Mouse (Mus musculus): ENCODE results near the gene Rab38.

DNA sequence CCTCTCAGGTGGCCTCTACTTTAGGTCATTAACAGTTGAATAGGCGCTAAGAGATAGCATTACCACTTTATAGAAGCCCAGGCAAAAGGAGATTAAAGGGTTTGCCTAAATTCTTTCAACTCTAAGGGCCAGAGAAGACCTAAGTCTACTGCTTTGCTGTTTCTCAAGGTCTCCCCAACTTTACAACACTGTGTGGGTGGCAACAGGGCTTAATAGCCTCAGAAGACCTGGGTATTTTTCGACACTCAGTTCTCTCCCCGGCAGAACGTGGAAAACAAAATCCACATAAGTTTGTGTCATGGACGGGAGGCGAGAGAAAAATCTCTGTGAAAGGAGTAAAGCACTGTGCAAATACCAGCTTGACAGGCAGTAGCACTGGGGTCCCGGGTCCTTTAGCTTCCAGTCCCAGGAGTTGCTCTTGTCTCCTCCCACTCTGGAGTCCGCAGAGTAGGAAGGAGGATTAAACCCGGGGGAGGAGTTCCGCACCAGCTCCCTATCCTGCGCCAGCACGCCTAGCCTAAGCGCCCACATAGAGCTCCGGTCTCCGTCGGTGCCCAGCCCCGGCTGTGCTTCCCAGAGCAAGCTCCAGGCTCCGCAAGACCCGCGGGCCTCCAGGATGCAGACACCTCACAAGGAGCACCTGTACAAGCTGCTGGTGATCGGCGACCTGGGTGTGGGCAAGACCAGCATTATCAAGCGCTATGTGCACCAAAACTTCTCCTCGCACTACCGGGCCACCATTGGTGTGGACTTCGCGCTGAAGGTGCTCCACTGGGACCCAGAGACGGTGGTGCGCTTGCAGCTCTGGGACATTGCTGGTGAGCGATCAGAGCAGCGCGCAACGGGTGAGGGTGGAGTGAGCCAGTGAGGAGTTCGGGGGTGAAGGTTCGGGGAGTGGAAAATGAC, at the start of gene Rab38:
- TF ChIP-seq POLR2A (IDR thresholded peaks at IDR 0.05; ENCODE audit: low read depth, low read length) (no peak), SMC3 (IDR thresholded peaks at IDR 0.05; ENCODE audit: low read depth, low read length) (no peak), MEF2A (IDR thresholded peaks at IDR 0.05; ENCODE audit: borderline replicate concordance, low read depth, low read length) (no peak), ZNF384 (IDR thresholded peaks at IDR 0.05; ENCODE audit: low read depth, low read length) (no peak), JUN (IDR thresholded peaks at IDR 0.05; ENCODE audit: insufficient read depth, low read depth, low read length) (no peak), MYC (IDR thresholded peaks at IDR 0.05; ENCODE audit: low read depth, low read length) (no peak)
